Mouse (Mus musculus): Measurements from ENCODE around the gene Arpc4.
"Not testable (repeated sequence)": the region's sequence is repeated elsewhere in the genome, so short reads cannot be mapped to it uniquely, and the experiment has no call there.

Gene Arpc4

DNA sequence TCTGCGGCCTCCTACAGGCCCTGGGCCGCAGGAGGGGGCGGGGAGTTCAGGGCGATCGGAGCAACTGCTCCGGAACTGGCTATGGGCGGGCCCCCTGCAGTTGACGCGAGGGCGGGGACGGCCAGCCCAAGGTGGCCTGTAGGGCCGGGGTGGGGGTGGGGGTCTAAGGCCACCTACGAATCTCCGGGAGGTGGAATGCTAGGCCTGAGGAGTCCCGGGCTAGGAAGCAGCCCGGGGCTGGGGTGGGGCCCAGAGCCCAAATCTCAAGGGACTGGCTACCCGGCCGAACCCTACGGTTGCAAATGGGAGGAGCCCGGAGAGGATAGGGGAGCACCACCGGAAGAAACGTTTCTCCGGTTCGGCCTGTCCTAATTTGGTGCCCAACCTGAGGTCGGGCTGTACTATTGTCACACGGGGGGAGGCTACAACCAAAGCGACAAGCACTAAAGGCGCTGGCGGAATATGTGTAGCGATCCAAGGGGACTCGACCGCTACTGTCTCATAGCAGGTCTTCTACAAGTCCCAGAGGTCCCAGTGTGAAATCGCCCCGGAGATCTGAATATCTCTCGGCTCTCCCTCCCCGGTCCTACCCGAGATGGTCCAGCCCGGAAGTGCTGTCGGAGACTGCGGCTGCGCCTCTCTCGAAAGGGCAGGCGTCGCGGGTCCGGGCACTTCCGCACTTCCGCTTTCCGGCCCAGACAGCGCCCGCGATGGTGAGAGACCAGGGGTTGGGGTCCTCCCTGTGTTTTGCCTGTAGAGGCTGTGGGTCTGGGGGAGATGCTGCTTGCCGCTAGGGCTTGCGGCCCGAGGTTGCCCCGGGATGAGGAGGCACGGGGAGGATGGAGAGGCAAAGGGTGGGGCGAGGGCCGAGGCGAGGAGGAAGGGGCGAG lies at the start of gene Arpc4, which contains the start of gene Tada3:
Gene Arpc4 (plus strand): TSS at position 620 of the 890 bp plus-strand sequence.
Gene Tada3 (minus strand): TSS at position 388 of the 890 bp plus-strand sequence.
- peak; percentile 75 to 92 for DNase-seq

DNA sequence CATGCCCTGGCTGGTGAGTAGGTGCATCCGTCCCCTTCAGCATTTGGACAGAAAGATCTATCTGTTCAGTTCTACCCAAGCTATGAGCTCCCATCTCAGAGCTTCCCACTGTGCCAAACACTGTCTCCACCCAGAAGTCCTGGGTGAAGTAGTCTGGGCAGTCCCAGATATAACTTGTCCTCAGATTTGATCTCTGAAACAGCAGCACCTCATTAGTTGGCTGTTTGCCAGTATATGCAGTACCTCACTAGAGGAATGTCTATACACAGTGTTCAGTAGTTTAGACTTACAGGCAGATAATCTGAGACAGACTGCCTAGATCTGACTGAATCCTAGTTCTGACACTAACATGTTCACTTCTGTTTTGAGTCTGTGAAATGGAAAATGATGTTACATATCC lies 48.5 kb upstream of the Arpc4 start:
- no peak for DNase-seq

DNA sequence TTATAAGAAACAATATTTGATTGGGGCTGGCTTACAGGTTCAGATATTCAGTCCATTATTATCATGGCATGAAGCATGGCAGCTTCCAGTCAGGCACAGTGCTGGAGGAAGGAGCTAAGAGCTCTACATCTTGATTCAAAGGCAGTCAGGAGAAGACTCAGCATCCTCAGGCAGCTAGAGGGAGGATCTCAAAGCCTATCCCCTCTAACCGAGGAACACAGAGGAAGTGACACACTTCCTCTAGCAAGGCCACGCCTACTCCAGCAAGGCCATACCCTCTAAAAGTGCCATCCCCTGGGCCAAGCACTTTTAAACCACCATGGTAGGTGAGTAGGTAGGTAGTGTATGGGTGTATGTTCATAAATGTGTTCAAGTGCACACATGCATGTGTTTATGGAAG lies 47.4 kb upstream of the Arpc4 start:
- DNase-seq = no peak

DNA sequence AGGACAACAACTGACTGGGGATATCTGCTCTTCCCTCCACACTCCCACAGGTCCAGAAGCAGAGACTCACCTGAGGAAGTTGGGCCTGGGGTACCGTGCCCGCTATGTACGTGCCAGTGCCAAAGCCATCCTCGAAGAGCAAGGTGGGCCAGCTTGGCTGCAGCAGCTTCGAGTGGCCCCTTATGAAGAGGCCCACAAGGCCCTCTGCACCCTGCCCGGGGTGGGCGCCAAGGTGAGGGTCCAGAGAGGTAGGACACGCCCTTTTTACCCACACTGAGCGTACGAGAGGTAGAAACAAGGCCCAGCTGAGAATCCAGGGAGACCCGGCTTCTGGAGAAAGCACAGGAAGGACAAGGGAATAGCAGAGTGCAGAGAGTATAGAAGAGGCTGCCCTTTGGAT lies 46.2 kb upstream of the Arpc4 start:
- no peak for DNase-seq

DNA sequence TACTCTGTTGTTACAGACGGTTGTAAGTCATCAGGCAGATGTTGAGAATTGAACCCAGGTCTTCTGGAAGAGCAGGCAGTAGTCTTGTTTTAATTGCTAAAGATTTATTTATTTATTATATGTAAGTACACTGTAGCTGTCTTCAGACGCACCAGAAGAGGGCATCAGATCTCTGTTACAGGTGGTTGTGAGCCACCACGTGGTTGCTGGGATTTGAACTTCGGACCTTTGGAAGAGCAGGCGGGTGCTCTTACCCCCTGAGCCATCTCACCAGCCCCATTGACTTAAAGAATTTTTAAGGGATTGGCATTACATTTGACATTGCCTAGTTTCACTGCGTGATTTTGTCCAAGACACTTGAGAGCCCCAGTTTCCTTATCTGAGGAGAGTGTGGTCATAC lies 45.2 kb upstream of the Arpc4 start:
- not testable (repeated sequence) for DNase-seq

DNA sequence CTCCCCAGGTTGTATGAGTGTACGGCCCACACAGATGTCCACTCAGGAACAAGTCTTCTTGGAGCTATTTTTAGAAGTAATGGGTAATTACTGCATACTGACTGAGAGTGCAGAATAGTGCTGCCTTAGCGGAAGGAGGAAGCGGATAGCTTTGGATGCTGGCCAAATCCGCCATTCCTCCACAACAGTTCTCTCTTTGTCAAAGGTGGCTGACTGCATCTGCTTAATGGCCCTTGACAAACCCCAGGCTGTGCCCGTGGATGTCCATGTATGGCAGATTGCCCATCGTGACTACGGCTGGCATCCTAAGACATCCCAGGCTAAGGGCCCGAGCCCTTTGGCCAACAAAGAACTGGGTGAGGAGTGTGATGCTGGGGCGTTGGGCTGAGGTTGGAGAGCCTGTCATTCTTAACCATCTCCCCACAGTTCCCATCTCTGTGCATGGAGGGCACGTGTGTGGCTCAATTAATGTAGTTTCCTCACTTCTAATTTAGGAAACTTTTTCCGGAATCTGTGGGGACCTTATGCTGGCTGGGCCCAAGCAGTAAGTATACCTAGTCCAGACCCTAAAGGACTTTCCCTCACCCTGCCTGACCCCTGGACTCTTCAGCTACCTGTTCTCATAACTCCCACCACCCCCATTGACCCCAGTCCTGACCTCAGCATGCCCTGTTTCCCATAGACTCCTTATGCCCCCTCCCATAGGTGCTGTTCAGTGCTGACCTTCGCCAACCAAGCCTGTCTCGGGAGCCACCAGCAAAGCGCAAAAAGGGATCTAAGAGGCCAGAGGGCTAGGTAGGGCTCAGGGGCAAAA lies 44.6 kb upstream of the Arpc4 start:
- DNase-seq = no peak

DNA sequence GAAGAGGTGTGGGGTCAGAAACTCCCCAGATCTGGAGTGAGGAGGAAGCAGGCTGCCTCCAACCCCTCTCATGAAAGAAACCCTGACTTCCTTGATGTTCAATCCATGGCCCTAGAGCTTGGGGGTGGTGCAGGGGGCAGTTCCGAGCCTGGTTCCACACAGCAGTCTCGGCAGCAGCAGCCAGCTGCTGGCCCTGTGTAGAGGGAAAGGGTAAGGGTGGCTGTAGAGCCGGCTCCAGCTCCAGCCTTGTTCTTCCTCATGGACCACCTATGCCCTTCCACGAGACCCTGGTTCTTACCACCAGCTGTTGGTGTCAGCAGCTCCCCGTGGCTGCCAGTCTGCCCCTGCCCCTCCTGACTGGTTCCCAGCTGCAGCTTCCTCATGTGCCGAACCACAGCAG lies 43.7 kb upstream of the Arpc4 start:
- no peak for DNase-seq

DNA sequence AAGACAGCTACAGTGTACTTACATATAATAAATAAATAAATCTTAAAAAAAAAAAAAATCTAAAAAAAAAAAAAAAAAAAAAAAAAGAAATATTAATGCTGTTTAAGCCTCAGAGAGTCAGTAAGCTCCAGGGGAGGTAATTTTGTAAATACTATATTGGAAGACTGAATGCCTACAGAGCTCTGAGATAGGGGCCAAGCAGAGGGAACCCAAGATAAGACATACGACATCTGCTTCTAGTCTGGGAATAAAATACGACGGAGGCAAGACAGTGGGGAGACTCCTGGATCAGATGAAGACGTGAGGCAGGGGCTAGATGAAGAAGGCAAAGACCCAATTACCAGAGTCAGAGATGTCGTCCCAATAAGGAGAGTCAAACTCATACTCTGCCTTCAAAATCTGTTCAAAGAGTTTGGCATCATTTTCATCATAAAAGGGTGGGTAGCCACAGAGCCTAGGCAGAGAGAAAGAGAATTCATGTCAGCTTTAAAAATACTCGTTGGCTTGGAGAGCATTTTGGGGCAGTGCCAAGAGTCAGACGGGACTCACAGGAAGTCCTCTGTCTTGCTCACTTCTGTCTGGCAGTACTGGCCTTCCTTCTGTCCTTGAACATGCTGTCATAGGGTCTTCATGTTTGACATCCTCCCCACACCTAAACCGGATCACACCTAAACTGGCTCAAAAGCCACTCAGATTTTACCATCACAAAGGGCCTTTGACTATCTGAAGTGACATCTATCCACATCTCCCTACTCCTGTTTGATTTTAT lies 40.9 kb upstream of the Arpc4 start:
- DNase-seq = no peak

DNA sequence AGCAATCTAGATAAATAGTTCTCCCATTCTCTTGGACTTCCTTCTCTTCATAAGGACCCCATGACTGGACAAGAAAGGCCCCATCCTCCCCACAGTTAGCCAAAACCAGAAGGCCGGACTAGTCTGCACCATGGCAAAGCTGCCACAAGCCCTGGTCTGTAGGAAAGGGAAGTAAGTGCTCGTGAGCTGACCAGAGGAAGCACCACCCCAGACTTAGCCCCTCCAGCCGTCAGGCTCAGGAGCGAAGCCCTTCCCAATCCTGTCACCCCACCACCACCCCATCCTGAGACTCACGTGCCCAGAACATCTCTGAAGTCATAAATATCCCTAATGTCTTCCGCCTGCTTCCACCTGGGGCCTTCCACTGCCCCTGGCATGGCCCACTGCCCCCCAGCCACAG lies 36.3 kb upstream of the Arpc4 start:
- DNase-seq = no peak

DNA sequence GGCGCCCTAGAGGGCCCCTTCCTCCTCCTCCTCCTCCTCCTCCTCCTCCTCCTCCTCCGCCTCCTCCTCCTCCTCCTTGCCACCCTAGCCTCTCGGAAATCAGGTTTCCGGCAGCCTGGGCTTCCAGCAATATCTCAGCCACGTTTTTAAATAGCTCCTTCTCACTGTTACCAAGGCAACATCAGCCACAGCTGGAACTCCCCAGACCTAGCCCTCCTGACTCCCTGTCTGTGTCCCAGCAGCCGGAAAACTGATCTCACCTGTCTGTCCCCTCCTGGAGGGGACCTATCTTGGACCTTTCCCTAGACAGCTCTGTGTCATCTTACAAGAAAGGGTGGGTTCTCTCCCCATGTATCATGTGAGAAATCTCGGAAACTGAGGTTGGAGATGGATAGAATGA lies 35.6 kb upstream of the Arpc4 start:
- DNase-seq = no peak

DNA sequence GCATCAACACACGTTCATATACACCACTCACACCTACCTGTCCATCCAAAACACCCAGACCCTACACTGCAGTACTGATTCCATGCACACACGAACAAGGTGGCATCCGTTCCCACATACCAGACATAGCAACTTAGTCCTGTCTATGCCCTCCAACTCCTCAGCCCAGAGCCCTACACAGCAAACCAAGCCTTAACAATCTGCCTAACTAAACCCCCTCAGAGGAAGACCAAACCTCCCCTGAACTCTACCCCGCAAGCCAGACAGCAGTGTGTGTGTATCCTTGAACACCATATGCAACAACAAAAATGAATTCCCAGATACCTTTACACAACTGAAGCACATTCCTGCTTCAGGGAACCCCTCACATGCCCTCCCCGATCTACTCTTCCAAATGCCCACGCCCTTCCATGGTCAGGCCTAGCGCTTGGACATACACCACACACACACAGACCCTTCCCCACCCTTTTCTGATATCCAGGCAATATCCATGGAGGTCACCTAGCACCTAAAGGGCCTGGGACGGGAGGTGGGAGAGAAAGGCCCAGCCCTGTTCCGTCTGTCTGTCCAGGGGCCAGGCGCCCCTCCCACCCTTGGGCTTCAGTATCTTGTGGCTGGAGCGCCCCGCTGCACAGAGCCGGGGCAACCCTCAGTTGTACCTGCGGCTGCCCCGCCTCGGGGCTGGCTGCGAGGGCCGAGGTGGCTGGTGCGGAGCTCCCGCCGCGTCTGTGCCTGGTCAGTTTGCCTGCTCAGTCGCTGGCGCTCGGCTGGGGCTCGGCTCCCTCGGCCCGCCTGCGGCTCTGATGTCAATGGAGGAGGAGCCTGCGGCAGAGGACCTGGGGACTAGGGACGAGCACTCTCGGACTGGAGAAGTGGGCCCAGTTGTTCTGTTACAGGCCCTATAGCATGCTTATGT lies 34.5 kb upstream of the Arpc4 start, which contains the start of gene Camk1:
Gene Camk1 (minus strand): TSS at position 808 of the 916 bp plus-strand sequence.
- peak in 1 of 2 experiments; percentile 28 for DNase-seq

DNA sequence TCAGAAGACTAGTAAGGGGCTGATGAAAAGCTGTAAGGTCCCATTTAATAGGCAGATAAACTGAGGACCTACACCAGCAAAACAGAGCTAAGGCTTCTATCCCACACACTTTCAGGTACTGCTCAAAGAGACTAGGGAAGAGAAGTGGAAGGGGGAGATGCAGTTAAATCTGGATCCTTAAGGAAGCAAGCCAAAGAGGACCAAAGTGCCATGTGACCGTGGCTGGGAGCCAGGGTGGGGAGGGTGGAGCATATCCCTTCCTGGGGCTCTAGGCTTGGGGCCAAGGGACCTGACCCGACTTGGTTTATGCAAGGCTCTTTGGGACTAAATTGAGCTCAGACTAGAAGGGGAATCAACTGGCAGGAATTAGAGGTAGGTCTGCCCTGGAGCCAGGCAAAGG lies 33.6 kb upstream of the Arpc4 start:
- DNase-seq = no peak

DNA sequence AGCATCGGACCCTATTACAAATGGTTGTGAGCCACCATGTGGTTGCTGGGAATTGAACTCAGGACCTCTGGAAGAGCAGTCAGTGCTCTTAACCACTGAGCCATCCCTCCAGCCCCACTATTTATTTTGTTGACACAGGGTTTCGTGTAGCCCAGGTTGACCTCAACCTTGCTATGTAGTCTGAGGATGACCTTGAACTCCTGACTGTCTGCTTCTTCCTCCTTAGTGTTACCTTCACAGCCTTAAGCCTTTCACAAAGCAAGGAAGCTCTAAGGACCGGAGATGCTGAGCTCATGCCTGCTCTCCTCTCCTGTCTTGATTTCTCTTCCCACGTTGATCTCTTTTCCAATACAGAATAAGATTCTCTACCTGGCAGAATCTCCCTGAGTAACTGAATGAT lies 31.0 kb upstream of the Arpc4 start:
- DNase-seq = no peak

DNA sequence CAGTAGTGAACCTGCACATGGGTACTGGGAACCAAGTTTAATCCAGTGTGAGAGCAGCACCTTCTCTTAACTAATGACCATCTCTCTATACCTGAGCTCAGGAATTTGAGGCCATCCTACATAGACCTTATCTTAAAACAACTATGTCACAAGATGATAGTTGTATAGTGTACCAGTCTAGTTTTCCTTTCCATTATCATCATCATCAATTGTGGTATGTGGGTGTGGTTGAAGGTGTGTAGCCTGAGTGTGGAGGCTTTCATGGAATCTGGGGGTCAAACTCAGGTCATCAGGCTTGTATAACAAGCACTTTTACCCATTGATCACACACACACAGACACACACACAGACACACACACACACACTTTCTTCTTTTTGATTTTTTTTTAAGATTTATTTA lies 27.4 kb upstream of the Arpc4 start:
- DNase-seq = no peak

DNA sequence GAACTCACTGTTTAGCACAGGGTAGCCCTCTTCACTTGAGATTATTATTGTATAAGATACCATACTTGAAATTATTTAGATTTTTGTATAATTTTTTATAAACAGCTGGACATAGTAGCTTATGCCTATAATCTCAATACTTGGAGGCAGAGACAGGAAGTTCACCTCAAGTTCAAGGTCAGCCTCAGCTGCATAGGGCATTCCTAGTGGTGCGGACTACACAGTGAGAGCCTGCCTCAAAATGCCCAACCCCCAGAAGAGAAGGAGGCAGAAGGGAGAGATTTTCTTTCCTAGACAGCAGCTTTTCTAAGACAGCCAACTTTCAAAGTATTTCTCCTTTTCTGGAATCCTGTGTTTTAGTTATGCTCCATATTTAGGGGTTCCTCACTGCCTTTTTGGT lies 26.8 kb upstream of the Arpc4 start:
- DNase-seq = no peak

DNA sequence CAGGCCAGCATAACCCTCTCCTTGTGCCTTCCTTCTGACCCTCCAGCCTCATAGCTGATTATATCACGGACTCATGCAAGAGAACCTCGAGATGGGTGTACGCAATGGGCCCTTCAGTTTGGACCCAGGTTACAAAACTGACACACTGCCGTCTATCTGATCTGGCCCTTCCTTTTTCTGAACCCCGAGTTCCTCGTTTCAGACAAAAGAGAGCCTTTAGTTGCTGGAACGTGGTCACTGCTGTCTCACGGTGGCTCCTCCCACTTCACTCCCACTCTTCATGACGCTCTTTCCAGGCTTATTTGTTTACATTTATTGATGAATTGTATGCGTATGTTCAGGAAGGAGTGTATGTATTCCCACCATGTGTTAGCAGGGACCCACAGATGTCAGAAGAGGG lies 26.3 kb upstream of the Arpc4 start:
- DNase-seq = no peak

DNA sequence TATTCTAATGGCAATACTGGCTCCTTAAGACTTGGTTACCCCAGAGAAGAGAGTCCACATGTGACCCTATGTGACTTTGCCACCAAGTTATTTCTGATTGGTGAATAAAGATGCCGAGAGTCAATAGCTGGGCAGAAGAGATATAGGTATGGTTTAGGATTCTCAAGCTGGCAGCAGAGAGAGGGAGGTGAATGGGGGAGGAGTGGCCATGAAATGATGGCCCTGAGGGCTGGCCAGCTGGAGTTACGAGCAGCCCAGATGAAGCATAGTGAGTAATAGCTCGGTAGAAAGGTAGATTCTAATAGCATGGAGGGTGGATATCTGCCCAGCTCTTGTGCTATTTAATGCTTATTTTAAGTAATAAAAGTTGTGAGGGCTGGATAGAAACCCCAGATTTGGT lies 25.1 kb upstream of the Arpc4 start:
- DNase-seq = no peak

DNA sequence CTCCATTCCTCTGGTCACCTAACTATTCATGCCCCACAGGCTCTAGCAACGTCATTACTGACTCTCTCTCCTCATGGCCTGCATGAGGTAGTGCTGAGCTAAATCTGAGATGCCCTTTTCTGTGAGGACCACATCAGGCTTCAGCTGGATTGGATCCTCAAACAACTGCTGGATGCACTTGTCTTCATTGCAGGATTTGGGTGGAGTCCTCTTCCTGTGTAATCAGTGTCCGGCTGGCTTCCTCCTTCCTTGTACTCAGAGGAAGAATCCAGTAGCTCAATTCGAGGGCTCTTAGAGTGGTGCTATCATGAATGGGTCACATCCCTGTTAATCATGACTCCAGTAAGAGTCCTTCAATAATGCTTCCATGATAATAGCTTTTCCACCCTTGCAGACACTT lies 24.2 kb upstream of the Arpc4 start:
- no peak for DNase-seq

DNA sequence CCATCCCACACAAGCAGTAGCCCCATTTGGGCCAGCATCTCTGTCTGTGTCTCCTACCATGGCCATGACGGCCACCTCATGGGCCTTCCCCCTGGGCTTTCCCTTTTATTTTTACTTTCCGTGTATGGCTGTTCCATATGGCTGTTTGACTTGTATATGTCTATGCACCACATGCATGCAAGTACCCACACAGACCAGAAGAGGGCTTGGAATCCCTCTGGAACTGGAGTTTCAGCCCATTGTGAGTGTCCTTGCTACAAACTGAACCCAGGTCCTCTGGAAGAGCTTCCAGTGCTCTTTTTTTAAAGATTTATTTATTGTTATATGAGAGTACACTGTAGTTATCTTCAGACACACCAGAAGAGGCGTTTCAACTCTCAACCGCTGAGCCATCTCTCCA lies 16.4 kb upstream of the Arpc4 start:
- DNase-seq = no peak

DNA sequence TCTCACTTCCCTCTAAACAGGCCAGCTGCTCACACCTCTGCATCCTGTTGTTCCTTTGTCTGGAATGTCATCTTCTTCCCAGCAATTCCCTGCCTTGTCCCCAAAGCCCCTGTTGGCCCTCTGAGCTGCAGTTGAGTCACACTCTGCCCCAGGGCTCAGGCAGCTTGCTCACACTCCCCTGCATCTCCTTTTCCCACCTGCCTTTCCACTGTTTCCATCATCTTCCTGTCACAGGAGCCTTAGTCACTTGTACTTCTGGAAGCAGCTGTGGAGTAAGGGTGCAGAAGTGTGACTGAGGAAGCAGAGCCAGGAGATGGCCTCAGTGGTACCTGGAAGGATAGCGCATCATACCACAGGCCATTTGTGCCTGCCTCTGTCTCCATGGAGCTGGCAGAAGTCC lies 15.7 kb upstream of the Arpc4 start:
- no peak for DNase-seq

DNA sequence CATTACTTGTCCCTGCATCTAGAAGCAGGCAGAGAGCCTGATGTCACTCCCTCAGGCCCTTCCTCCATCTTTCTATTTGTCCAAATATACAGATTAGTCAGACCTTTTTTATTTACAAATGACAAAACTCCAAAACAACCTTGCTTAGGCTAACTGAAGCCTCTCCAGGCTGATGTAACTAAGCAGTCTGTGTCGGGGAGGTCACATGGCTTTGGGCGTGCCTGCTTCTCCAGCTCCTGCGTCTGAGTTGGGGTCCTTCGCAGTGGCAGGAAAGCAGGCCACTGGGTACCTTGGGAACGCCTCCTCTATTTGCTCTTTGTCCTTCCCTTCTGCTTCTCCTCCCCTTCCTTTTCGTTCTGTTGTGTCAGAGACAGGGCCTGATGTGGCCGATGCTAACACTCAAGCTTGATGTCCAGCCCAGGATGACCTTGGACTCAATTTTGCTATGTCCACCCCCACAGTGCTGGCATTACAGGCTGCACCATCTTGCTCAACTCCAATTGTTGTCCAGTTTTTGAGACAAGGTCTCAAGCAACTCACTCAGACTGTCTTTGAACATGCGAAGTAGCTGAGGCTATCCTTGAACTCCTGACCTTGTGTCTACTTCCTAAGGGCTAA lies 13.3 kb upstream of the Arpc4 start:
- no peak for DNase-seq

DNA sequence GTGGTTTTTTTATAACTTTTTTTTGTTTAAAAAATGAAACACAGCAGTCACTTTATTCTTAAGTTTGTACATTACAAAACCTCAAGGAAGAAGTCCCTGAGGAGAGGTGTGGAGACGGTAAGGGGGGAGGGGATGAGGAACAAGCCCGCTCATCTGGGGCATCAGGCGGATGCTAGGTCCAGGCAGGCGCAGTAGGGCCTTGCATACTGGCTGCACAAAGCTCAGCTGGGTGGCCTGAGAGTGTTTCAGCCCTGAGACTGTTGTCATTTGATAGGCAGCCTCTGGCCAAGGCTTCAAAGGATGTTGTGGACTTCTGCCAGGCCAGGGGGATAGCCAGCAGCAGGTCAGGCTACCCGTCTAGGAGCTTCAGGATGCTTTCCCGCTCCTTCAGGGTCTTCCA lies 11.3 kb upstream of the Arpc4 start:
- DNase-seq = no peak

All from thymus, adult 18-20 months (tissue).